ENCODE assay signal across 10 mouse cellular contexts in genomic region chr1:171322012-171322411, GRCm38 (mm10). TPM values are rescaled to one million over a fixed set of nuclear protein-coding genes. Genes with fewer than 3 reads are reported as not detected.
DNase-seq lines count a peak whose midpoint lies in the region; ATAC-seq lines count a peak whose summit lies in the region.
"Had no signal": no experiment of that assay in that cellular context is flagged by ENCODE, and none has a peak within 500 bp of the region (broad histone marks: within the 10 kb centered on the region; RNA-seq: fewer than 3 reads in every experiment).

No protein-coding gene starts in this region.

- no peaks in the 10 kb centered on the region for H3K36me3 ChIP-seq in midbrain, embryonic 11.5 days (ENCODE audit: control insufficient read depth, insufficient read depth, low read length)
- H3K36me3 ChIP-seq in midbrain, embryonic 10.5 days: peaks cover 4% of the 10 kb centered on the region; the same call in 1 of the 2 replicates
- no peaks in the 10 kb centered on the region for H3K36me3 ChIP-seq in intestine, embryonic 15.5 days
- H3K36me3 ChIP-seq in neural tube, embryonic 13.5 days: no peaks in the 10 kb centered on the region
- H3K36me3 ChIP-seq: embryonic facial prominence, embryonic 15.5 days; heart, embryonic 15.5 days had no signal

- no peak overlapping the region for H3K9ac ChIP-seq in midbrain, embryonic 11.5 days (ENCODE audit: low read length)
- no peak overlapping the region for H3K9ac ChIP-seq in intestine, embryonic 15.5 days
- H3K9ac ChIP-seq in neural tube, embryonic 13.5 days: no peak overlapping the region
- H3K9ac ChIP-seq: embryonic facial prominence, embryonic 15.5 days; heart, embryonic 15.5 days had no signal

- ATAC-seq in midbrain, embryonic 11.5 days (ENCODE audit: low FRiP score): peak; percentile 50; the same call in 1 of the 2 replicates
- peak; percentile 60 for ATAC-seq in intestine, embryonic 15.5 days
- ATAC-seq in neural tube, embryonic 13.5 days (ENCODE audit: low read depth): peak; percentile 45; the same call in 1 of the 2 replicates

- no peaks in the 10 kb centered on the region; the same call in 1 of the 2 replicates for H3K4me1 ChIP-seq in midbrain, embryonic 11.5 days (ENCODE audit: control insufficient read depth, insufficient read depth, low read length)
- H3K4me1 ChIP-seq in midbrain, embryonic 10.5 days: peaks cover 6% of the 10 kb centered on the region; the same call in 1 of the 2 replicates
- H3K4me1 ChIP-seq in intestine, embryonic 15.5 days (replicated peaks): peaks cover 3% of the 10 kb centered on the region; the same call in 1 of the 2 replicates
- peaks cover 16% of the 10 kb centered on the region for H3K4me1 ChIP-seq in neural tube, embryonic 13.5 days (replicated peaks)

- no peaks in the 10 kb centered on the region for H3K9me3 ChIP-seq in midbrain, embryonic 11.5 days (ENCODE audit: control insufficient read depth, low read length)
- no peaks in the 10 kb centered on the region for H3K9me3 ChIP-seq in midbrain, embryonic 10.5 days (replicated peaks)
- H3K9me3 ChIP-seq in intestine, embryonic 15.5 days: no peaks in the 10 kb centered on the region
- no peaks in the 10 kb centered on the region for H3K9me3 ChIP-seq in neural tube, embryonic 13.5 days
- H3K9me3 ChIP-seq: embryonic facial prominence, embryonic 15.5 days; heart, embryonic 15.5 days had no signal

- H3K4me2 ChIP-seq in midbrain, embryonic 11.5 days: no peak overlapping the region
- no peak overlapping the region for H3K4me2 ChIP-seq in intestine, embryonic 15.5 days (replicated peaks)
- H3K4me2 ChIP-seq in neural tube, embryonic 13.5 days: no peak overlapping the region
- H3K4me2 ChIP-seq: embryonic facial prominence, embryonic 15.5 days; heart, embryonic 15.5 days had no signal

- H3K4me3 ChIP-seq in midbrain, embryonic 11.5 days (ENCODE audit: low read depth, low read length): no peak overlapping the region
- no peak overlapping the region for H3K4me3 ChIP-seq in midbrain, embryonic 10.5 days
- H3K4me3 ChIP-seq in intestine, embryonic 15.5 days (replicated peaks): no peak overlapping the region
- H3K4me3 ChIP-seq in neural tube, embryonic 13.5 days: no peak overlapping the region
- H3K4me3 ChIP-seq: embryonic facial prominence, embryonic 15.5 days; heart, embryonic 15.5 days; left cerebral cortex, adult 2 months had no signal

- no peaks in the 10 kb centered on the region for H3K27me3 ChIP-seq in midbrain, embryonic 11.5 days (ENCODE audit: control insufficient read depth, insufficient read depth, low read length)
- no peaks in the 10 kb centered on the region for H3K27me3 ChIP-seq in midbrain, embryonic 10.5 days (ENCODE audit: low read depth, poor library complexity, severe bottlenecking)
- H3K27me3 ChIP-seq in intestine, embryonic 15.5 days (replicated peaks): no peaks in the 10 kb centered on the region
- H3K27me3 ChIP-seq in neural tube, embryonic 13.5 days: no peaks in the 10 kb centered on the region
- H3K27me3 ChIP-seq: embryonic facial prominence, embryonic 15.5 days; heart, embryonic 15.5 days had no signal

- DNase-seq in midbrain, embryonic 11.5 days (ENCODE audit: low spot score, missing footprints): no peak
- DNase-seq in midbrain, embryonic 10.5 days (ENCODE audit: low spot score): no peak
- DNase-seq in kidney, postnatal 36 days: peak; percentile 63 to 64
- DNase-seq in spleen, postnatal 36 days (ENCODE audit: low spot score in 2 of 2): no peak
- no peak for DNase-seq in thymus, postnatal 25 days

- no peak overlapping the region for H3K27ac ChIP-seq in midbrain, embryonic 11.5 days (ENCODE audit: low read depth, low read length)
- H3K27ac ChIP-seq in midbrain, embryonic 10.5 days (replicated peaks): no peak overlapping the region
- no peak overlapping the region for H3K27ac ChIP-seq in intestine, embryonic 15.5 days
- H3K27ac ChIP-seq in neural tube, embryonic 13.5 days (replicated peaks): no peak overlapping the region
- H3K27ac ChIP-seq: embryonic facial prominence, embryonic 15.5 days; heart, embryonic 15.5 days; left cerebral cortex, adult 2 months had no signal

- 69% methylated on average over 1 of the region's 1 CpGs for WGBS in midbrain, embryonic 11.5 days
- WGBS in midbrain, embryonic 10.5 days: 61% methylated on average over 1 of the region's 1 CpGs
- WGBS in intestine, embryonic 15.5 days: 85% methylated on average over 1 of the region's 1 CpGs
- WGBS in neural tube, embryonic 13.5 days: 79% methylated on average over 1 of the region's 1 CpGs

RNA-seq across cellular contexts. Expression of gene Dedd, which starts 6.9 kb away (rescaled TPM):
- 45.1 and 46.7 TPM in 2 replicates for polyA plus RNA-seq in midbrain, embryonic 11.5 days (2014; fragmentation: Nextera tagmentation; extraction: Ambion mirVana)
- 48.5 and 48.9 TPM in 2 replicates for polyA plus RNA-seq in midbrain, embryonic 10.5 days (2016; fragmentation: Nextera tagmentation; extraction: Ambion mirVana)
- polyA plus RNA-seq in intestine, embryonic 15.5 days (2015; fragmentation: Nextera tagmentation; extraction: Ambion mirVana): 40.6 and 44.5 TPM in 2 replicates
- 47.4 and 52.7 TPM in 2 replicates for polyA plus RNA-seq in neural tube, embryonic 13.5 days (2015; fragmentation: Nextera tagmentation; extraction: Ambion mirVana)

RNA-seq across cellular contexts. Expression of gene Nit1, which starts 23.4 kb away (rescaled TPM):
- polyA plus RNA-seq in midbrain, embryonic 11.5 days (2014; fragmentation: Nextera tagmentation; extraction: Ambion mirVana): 31.9 and 32.7 TPM in 2 replicates
- polyA plus RNA-seq in midbrain, embryonic 10.5 days (2016; fragmentation: Nextera tagmentation; extraction: Ambion mirVana): 39.4 and 43.5 TPM in 2 replicates
- 43.3 and 47.6 TPM in 2 replicates for polyA plus RNA-seq in intestine, embryonic 15.5 days (2015; fragmentation: Nextera tagmentation; extraction: Ambion mirVana)
- polyA plus RNA-seq in neural tube, embryonic 13.5 days (2015; fragmentation: Nextera tagmentation; extraction: Ambion mirVana): 51.9 and 52.1 TPM in 2 replicates

RNA-seq across cellular contexts. Expression of gene Pfdn2, which starts 23.5 kb away (rescaled TPM):
- 64.8 and 69.8 TPM in 2 replicates for polyA plus RNA-seq in midbrain, embryonic 11.5 days (2014; fragmentation: Nextera tagmentation; extraction: Ambion mirVana)
- polyA plus RNA-seq in midbrain, embryonic 10.5 days (2016; fragmentation: Nextera tagmentation; extraction: Ambion mirVana): 146 and 155 TPM in 2 replicates
- polyA plus RNA-seq in intestine, embryonic 15.5 days (2015; fragmentation: Nextera tagmentation; extraction: Ambion mirVana): 96.9 and 104 TPM in 2 replicates
- 152 and 159 TPM in 2 replicates for polyA plus RNA-seq in neural tube, embryonic 13.5 days (2015; fragmentation: Nextera tagmentation; extraction: Ambion mirVana)

RNA-seq across cellular contexts. Expression of gene Ufc1, which starts 27.2 kb away (rescaled TPM):
- polyA plus RNA-seq in midbrain, embryonic 11.5 days (2014; fragmentation: Nextera tagmentation; extraction: Ambion mirVana): 115 and 117 TPM in 2 replicates
- 102 and 108 TPM in 2 replicates for polyA plus RNA-seq in midbrain, embryonic 10.5 days (2016; fragmentation: Nextera tagmentation; extraction: Ambion mirVana)
- polyA plus RNA-seq in intestine, embryonic 15.5 days (2015; fragmentation: Nextera tagmentation; extraction: Ambion mirVana): 103 and 108 TPM in 2 replicates
- polyA plus RNA-seq in neural tube, embryonic 13.5 days (2015; fragmentation: Nextera tagmentation; extraction: Ambion mirVana): 124 and 132 TPM in 2 replicates

RNA-seq across cellular contexts. Expression of gene Usp21, which starts 34.2 kb away (rescaled TPM):
- polyA plus RNA-seq in midbrain, embryonic 11.5 days (2014; fragmentation: Nextera tagmentation; extraction: Ambion mirVana): 84.7 and 88.6 TPM in 2 replicates
- 102 and 109 TPM in 2 replicates for polyA plus RNA-seq in midbrain, embryonic 10.5 days (2016; fragmentation: Nextera tagmentation; extraction: Ambion mirVana)
- polyA plus RNA-seq in intestine, embryonic 15.5 days (2015; fragmentation: Nextera tagmentation; extraction: Ambion mirVana): 56.0 and 57.2 TPM in 2 replicates
- 89.3 and 97.3 TPM in 2 replicates for polyA plus RNA-seq in neural tube, embryonic 13.5 days (2015; fragmentation: Nextera tagmentation; extraction: Ambion mirVana)

Comparison
In these comparisons a context has a peak if more than half of its experiments do, and no peak if none do; other contexts are left out.
1. DNase-seq: peak in kidney, postnatal 36 days (2 of 2); none in midbrain, embryonic 11.5 days (single experiment), midbrain, embryonic 10.5 days (single experiment), spleen, postnatal 36 days (0 of 2) and thymus, postnatal 25 days (single experiment).
2. Peak in every context shown above with its lines, with median percentiles within 50 percentile points of each other: ATAC-seq.